Mouse (Mus musculus) small intestine, adult 2 months (tissue): ENCODE data around the gene Nkg7.

Source experiments
- CTCF ChIP-seq: fragments of 200-500 bp; IDR thresholded peaks from 2 replicates; pipeline ENCODE4 v1.5.1; 2012; ENCODE audit warnings: low read depth, mild to moderate bottlenecking, control low read depth, inconsistent platforms, low read length, moderate library complexity, mixed read lengths; ENCODE audit not compliant: insufficient replicate concordance, insufficient read length; ENCODE audit errors: extremely low read depth
- POLR2A ChIP-seq: fragments of 200-500 bp; IDR thresholded peaks from 2 replicates; pipeline ENCODE4 v1.6.1; 2012; ENCODE audit warnings: low read depth, mild to moderate bottlenecking, control low read depth, inconsistent platforms, low read length, moderate library complexity

GRCm38 (mm10) chr7:43463976-43464375 is 27.1 kb downstream of the Nkg7 start:
- TF ChIP-seq CTCF (no peak), POLR2A (no peak)
